Mouse (Mus musculus) kidney, postnatal 25 days (tissue): ENCODE data around the gene Slc43a3.

Experiments
- DNase-seq, 2 experiments: peaks; one replicate each; pipeline ENCODE4 v3.0.0; 2021; ENCODE audit warnings: mixed read lengths in 2 of 2

Gene Slc43a3

DNA sequence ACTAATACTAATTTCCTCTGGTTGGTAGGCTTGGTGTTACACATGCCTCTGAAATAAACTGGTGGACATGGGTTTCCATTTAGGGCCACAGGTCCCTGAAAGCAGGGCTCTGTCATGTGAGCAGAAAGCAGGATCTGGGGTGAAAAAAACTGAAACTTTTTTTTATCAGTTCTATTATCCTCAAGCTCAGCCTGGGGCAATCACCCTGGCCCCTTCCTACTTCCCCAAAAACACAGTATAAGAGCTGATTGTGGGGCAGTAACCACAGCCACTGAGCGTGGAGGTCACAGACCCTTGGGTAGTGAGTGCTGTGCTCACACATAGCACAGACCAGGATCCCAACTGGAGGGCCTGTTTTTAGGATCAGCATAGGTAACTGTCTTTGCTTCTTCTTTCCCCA is 51.6 kb downstream of the Slc43a3 start, which contains the start of gene Prg3:
Gene Prg3 (plus strand): TSS at position 286 of the 400 bp plus-strand sequence.
- DNase-seq = no peak

DNA sequence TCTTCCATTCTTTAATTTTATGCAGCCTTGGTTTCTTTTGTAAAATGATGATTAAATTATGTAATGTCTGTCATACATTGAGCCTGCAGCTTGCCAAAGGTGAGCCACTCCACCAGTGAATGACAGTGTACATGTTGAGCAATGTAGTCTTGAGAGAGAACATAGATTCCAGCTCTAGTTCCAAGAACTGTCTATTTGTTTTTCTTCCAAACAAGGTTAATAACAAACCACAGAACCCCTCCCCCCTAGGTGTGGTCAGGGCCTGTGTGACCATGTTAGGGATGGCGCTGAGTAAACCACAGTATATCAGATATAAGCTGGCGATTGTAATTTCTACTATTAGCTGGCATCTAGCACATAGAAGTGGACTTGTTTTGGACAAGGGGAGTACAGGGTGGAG is 60.0 kb downstream of the Slc43a3 start:
- DNase-seq = no peak

DNA sequence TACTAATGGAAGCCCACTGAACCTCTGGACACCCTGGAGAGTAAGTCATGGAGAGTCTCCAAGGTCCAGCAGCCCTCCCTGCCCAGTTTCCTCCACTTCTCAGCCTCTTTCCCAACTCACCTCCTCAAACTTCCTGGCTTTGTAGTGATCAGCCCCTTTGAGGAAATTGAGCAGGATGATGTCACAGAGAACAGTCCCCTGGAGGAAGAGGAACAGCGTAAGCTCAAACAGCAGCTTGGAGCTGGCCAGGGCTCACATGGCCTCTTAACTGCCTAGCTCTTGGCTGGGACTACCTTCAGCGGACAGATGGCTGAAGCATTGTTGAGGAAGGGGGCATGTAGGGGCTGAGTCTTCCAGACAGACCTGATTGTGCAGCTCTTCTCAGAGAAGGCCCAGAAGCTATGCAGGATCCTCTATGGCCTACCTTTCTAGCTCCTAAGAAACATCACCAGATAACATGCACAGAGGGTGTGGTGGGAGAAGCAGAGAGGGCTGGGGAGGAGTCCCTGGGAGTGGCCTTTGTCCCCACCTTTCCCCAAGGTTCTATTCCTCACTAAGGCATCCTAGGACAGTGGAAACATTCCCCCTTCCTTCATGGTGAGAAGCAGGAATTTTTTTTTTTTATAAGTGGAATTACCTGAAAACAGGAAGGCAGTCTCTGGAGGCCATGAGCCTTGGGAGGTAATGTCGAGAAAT is 63.3 kb downstream of the Slc43a3 start:
- DNase-seq = peak in 1 of 2 experiments; percentile 2

DNA sequence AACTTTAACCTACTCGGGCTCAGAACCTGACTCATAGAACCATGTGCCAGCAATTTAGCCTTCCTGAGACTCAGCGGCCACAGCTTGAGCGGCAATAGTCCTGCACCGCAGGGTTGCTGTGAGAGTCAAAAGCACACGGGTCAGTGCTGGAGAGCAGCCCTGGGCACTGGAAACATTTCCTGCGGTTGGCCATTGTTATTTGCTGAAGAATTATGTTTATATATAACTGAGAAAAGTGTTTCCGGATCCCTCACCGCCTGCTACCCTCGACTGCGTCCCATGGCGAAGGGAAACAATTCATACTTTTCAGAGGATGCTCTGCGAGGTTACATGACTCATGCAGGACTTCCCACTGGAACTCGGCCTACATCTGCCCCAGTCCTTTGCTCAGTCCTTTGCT is 65.1 kb downstream of the Slc43a3 start:
- peak; percentile 20 to 57 for DNase-seq

DNA sequence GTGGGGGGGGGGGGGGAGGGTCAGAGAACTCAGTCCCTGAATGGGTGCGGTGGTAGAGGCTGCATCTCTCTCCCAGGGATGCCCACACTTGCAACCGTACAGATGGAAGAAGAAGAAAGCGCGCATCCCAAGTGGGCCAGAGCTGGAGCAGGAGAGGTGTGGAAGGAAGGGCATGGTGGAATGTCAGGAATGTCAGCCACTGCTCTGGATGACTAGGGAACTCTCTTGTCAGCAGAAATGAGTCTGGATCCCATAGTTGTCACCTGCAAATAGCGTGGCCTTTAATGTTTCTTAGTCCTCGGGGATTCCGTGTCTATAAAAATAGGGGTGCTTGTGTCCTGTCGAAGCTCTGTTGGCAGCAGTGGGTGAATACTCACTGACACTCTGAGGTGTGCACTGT is 66.2 kb downstream of the Slc43a3 start:
- no peak for DNase-seq

DNA sequence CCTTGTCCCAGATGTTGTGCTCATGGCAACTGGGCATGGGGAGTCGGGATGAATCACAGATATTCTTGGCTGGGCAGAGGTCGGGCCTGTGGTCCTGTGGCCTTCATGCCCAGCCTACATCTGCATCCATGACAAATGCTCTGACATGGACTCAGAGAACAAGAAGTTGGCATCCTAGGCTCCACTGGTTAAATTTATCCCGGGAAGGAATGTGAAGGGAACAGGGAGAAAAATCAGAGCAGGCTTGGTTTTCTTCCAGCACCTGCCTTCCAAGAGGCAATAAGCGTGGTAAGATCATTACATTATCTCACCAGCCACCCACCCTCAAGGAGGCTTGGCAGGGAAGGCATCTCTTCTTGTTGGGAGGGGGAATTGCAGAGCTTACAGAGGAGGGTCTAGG is 68.0 kb downstream of the Slc43a3 start:
- no peak for DNase-seq

DNA sequence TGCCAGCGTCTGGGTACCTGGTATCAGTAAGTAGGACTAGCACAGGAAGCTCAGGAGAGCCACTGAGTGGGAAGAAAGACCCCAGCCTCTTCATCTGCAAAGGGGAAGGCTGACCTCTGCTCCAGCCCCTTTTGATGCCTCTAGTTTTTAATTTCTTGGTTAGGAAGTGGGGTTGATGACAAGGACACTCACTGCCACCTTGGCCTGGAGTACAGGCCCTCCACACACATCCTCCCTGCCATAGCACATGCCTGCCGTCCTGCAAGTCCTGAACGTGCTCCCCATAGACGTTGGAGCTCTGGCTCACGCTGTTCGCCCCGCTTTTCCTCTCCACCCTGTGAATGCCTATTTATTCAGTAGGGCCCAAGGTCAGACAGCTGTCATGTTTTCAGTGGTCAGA is 70.2 kb downstream of the Slc43a3 start:
- DNase-seq = no peak

DNA sequence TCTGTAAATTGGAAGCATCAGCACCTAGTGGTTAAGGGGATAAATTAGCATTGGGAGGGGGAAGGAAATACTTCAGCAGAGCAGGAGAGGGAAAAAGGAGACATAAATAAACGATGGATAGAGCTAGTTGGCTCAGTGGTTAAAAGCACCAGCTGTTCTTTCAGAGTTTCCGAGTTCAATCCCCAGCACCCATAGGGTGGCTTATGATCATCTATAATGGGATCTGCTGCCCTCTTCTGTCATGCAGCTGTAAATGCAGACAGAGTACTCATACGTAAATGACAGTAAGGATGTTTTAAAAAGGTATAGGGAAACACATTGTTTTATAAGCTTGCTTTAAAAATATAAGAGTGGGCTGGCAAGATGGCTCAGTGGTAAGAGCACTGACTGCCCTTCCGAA is 71.3 kb downstream of the Slc43a3 start:
- peak in 1 of 2 experiments; percentile 42 for DNase-seq
